Mouse (Mus musculus) MEL (cell line): ENCODE results near the gene Foxn2.

Experiments used
- CHD1 ChIP-seq: IDR thresholded peaks from 2 replicates; pipeline ENCODE4 v1.6.1; 2012; ENCODE audit warnings: low read depth, mild to moderate bottlenecking, inconsistent platforms, low read length, improper control_type of control experiment
- CHD2 ChIP-seq: IDR thresholded peaks from 2 replicates; pipeline ENCODE4 v1.6.1; 2011; ENCODE audit warnings: low read length, improper control_type of control experiment
- CTCF ChIP-seq, 3 experiments: IDR thresholded peaks in 2 of 3; conservative IDR thresholded peaks in 1 of 3; 2 replicates each; pipeline ENCODE4 v1.5.1; 2011 to 2012; ENCODE audit warnings: low read length in 3 of 3, low read depth in 2 of 3, mild to moderate bottlenecking in 2 of 3, improper control_type of control experiment in 1 of 3, inconsistent platforms in 1 of 3, mixed read lengths in 1 of 3, moderate library complexity in 1 of 3; ENCODE audit not compliant: control insufficient read depth in 1 of 3, insufficient read depth in 1 of 3, poor library complexity in 1 of 3, severe bottlenecking in 1 of 3
- EP300 ChIP-seq, 2 experiments: IDR thresholded peaks; 2 replicates each; pipeline ENCODE4 v1.6.1; 2011; ENCODE audit warnings: improper control_type of control experiment in 2 of 2, low read length in 2 of 2, low read depth in 1 of 2, mild to moderate bottlenecking in 1 of 2
- ETS1 ChIP-seq: IDR thresholded peaks from 2 replicates; pipeline ENCODE4 v1.6.1; 2012; ENCODE audit warnings: low read depth, mild to moderate bottlenecking, inconsistent platforms, low read length, improper control_type of control experiment, moderate library complexity
- GATA1 ChIP-seq: IDR thresholded peaks from 2 replicates; pipeline ENCODE4 v1.6.1; 2011; ENCODE audit warnings: low read depth, low read length, improper control_type of control experiment
- JUND ChIP-seq: IDR thresholded peaks from 2 replicates; pipeline ENCODE4 v1.6.1; 2011; ENCODE audit warnings: low read depth, mild to moderate bottlenecking, improper control_type of control experiment, low read length
- NELFE ChIP-seq: IDR thresholded peaks from 2 replicates; pipeline ENCODE4 v1.6.1; 2011; ENCODE audit warnings: low read depth, low read length, improper control_type of control experiment
- POLR2A ChIP-seq, 2 experiments: IDR thresholded peaks; 2 replicates each; pipeline ENCODE4 v1.6.1; 2011 to 2012; ENCODE audit warnings: low read length in 2 of 2, mild to moderate bottlenecking in 2 of 2, control low read depth in 1 of 2, improper control_type of control experiment in 1 of 2, low read depth in 1 of 2, moderate library complexity in 1 of 2; ENCODE audit not compliant: control insufficient read depth in 1 of 2, insufficient read depth in 1 of 2, poor library complexity in 1 of 2
- USF1 ChIP-seq: IDR thresholded peaks from 2 replicates; pipeline ENCODE4 v1.6.1; 2014; ENCODE audit warnings: low read depth, mild to moderate bottlenecking, inconsistent platforms, low read length, improper control_type of control experiment, moderate library complexity

- TF ChIP-seq POLR2A (IDR thresholded peaks at IDR 0.05; ENCODE audit: control insufficient read depth in 1 of 2, insufficient read depth in 1 of 2, low read depth in 1 of 2, low read length in 2 of 2, poor library complexity in 1 of 2): no peak
- peak; percentile 36 to 58; a peak in 3 of 4 replicates for TF ChIP-seq EP300 (IDR thresholded peaks at IDR 0.05; ENCODE audit: low read depth in 1 of 2, low read length in 2 of 2)
- TF ChIP-seq USF1: no peak
- no peak for TF ChIP-seq NELFE
- TF ChIP-seq CTCF (IDR thresholded peaks at IDR 0.05 in 2 of 3, conservative IDR thresholded peaks at IDR 0.05 in 1 of 3; ENCODE audit: control insufficient read depth in 1 of 3, insufficient read depth in 1 of 3, low read depth in 2 of 3, low read length in 3 of 3, poor library complexity in 1 of 3, severe bottlenecking in 1 of 3): no peak; a peak in 1 of 6 replicates
- no peak for TF ChIP-seq CHD1
- no peak for TF ChIP-seq CHD2
- TF ChIP-seq ETS1: no peak
- peak; percentile 71 for TF ChIP-seq GATA1
- TF ChIP-seq JUND: no peak
Measured at GRCm38 (mm10) chr17:88430719-88431118, 9.8 kb upstream of the Foxn2 start.
